Mouse (Mus musculus) ES-Bruce4 (cell line): ENCODE results near the gene Mki67. TPM values are rescaled to one million over a fixed set of nuclear protein-coding genes. Genes with fewer than 3 reads are reported as not detected.
A peak's percentile ranks its signal among the peaks of the same experiment; 100 is the strongest.

Source experiments
- H3K27ac ChIP-seq: 2 replicates; pipeline ENCODE4 v1.5.1; 2012; ENCODE audit warnings: low read length, inconsistent platforms; ENCODE audit not compliant: insufficient read depth
- H3K27me3 ChIP-seq: 2 replicates; pipeline ENCODE4 v1.6.1; 2012; ENCODE audit warnings: mild to moderate bottlenecking, low read length, inconsistent platforms; ENCODE audit not compliant: control insufficient read depth, poor library complexity, insufficient read depth, severe bottlenecking
- H3K36me3 ChIP-seq: 2 replicates; pipeline ENCODE4 v1.6.1; 2012; ENCODE audit warnings: inconsistent platforms, mild to moderate bottlenecking, low read length, moderate library complexity; ENCODE audit not compliant: control insufficient read depth, poor library complexity, insufficient read depth, severe bottlenecking
- H3K4me1 ChIP-seq: one replicate; pipeline ENCODE4 v1.8.1; 2011; ENCODE audit warnings: low read length; ENCODE audit not compliant: control insufficient read depth, insufficient read depth
- H3K4me3 ChIP-seq: 2 replicates; pipeline ENCODE4 v1.5.1; 2011; ENCODE audit warnings: low read depth, mild to moderate bottlenecking, low read length
- H3K9ac ChIP-seq: 2 replicates; pipeline ENCODE4 v1.6.1; 2012; ENCODE audit warnings: low read depth, mild to moderate bottlenecking, inconsistent platforms; ENCODE audit not compliant: poor library complexity, severe bottlenecking
- H3K9me3 ChIP-seq: replicated peaks from 2 replicates; pipeline ENCODE4 v1.6.1; 2012; ENCODE audit warnings: mild to moderate bottlenecking, low read length, inconsistent platforms; ENCODE audit not compliant: control insufficient read depth, poor library complexity, insufficient read depth, severe bottlenecking
- CTCF ChIP-seq: IDR thresholded peaks from one replicate; pipeline ENCODE4 v1.8.1; 2011; ENCODE audit warnings: low read depth, low read length
- EP300 ChIP-seq: IDR thresholded peaks from 2 replicates; pipeline ENCODE4 v1.6.1; 2011; ENCODE audit warnings: low read depth, low read length; ENCODE audit not compliant: insufficient read depth
- POLR2A ChIP-seq: IDR thresholded peaks from one replicate; pipeline ENCODE4 v1.8.1; 2011; ENCODE audit warnings: low read length; ENCODE audit not compliant: insufficient read depth
- polyA plus RNA-seq: library from polyadenylated mRNA; stranded (reverse); fragments of >200 nt; gene quantifications from 2 replicates; pipeline ENCODE4 v1.2.4, GENCODE M21; 2011; ENCODE audit warnings: low read depth; ENCODE audit not compliant: missing spikeins, insufficient read depth, insufficient read length

Mki67 gene
- polyA plus RNA-seq, 1 experiment: 225 TPM

DNA sequence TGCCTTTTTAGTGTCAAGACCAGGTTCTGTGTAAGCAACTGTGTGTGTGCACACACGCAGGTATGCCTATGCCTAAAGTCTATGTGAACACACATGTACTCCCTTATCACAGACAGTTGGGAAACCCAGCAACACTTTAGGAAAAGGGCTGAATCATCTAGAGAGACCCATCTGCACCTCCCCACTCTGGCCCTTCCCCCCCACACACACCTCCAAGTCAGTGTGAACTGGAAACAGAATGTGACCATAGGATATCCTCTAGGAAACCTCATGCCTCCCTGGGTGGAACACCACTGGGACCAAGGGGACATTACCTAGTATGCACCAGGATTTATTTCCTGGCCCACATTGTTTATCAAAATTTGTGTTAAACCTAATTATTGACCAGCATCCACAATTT is 66.9 kb downstream of the Mki67 start:
- TF ChIP-seq CTCF: no peak
- TF ChIP-seq EP300: no peak
- no peak for TF ChIP-seq POLR2A
- Histone ChIP-seq H3K27ac (no peak overlapping the region), H3K27me3 (no peaks in the 10 kb centered on the region), H3K4me3 (no peak overlapping the region), H3K4me1 (no peaks in the 10 kb centered on the region), H3K9ac (no peak overlapping the region), H3K36me3 (no peaks in the 10 kb centered on the region), H3K9me3 (no peaks in the 10 kb centered on the region; the same call in 1 of the 2 replicates)

DNA sequence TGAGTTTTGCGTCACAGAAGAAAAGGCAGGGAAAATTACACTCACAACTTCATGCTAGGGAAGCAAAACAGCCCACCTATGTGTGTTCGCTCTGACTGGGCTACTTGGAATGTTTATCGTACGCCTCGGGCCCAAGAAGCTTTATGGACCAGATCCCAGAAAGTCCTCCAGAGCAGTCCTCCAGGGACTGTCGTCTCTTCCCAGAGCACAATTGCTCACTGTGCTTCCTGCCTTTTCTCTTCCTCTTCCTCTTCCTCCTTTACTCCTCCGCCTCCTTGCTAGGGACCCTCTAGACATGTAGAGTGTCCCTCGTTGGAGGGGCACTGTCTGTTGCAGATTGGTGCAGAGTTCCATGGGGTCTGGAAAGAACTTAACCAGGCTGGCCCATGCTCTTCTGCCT is 67.3 kb downstream of the Mki67 start:
- no peak overlapping the region for H3K27ac ChIP-seq
- H3K27me3 ChIP-seq: no peaks in the 10 kb centered on the region
- no peaks in the 10 kb centered on the region for H3K36me3 ChIP-seq
- no peak overlapping the region for H3K4me3 ChIP-seq
- H3K9me3 ChIP-seq: no peaks in the 10 kb centered on the region; the same call in 1 of the 2 replicates
- no peak for TF ChIP-seq CTCF
- H3K4me1 ChIP-seq: no peaks in the 10 kb centered on the region
- H3K9ac ChIP-seq: no peak overlapping the region

DNA sequence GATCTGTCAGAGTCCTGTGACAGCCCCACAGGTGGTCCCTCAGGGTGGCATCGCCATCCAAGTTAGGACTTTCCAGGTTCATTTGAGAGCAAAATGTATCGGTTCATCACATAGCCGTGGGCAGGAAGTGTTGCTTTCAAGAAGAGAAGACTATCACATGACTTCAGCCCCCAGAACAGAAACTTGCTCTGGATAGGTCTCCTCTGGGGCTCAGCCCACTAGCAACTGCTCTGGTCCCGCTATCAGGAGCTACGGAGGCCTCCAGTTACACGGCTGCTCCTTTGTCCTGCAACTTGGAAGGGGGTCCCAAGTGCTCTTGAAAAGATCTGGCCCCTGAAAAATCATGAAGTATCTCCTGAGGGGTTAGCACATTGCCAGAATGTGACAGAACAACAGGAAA is 69.2 kb downstream of the Mki67 start:
- Histone ChIP-seq H3K36me3 (no peaks in the 10 kb centered on the region), H3K9me3 (no peaks in the 10 kb centered on the region; the same call in 1 of the 2 replicates), H3K9ac (no peak overlapping the region), H3K27ac (no peak overlapping the region), H3K27me3 (no peaks in the 10 kb centered on the region), H3K4me1 (no peaks in the 10 kb centered on the region), H3K4me3 (no peak overlapping the region)
- TF ChIP-seq POLR2A (no peak), EP300 (no peak), CTCF (no peak)

DNA sequence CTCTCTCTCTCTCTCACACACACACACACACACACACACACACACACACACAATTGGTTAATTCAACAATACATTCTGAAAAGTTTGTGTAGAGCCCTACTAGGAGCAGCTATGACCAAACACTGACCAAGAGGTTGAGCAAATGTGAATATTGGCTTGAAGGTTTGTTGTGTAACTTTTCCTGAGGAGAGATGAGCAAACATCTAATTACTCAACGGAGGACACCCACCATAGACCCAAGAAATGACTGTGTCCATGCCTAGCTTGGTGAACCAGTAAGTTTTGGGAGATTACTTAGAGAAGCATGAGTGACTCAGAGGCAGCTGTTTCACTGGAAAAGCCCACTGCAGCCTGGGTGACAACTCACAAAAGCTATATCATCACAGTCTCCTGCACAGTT is 71.7 kb downstream of the Mki67 start:
- H3K27ac ChIP-seq: no peak overlapping the region
- H3K36me3 ChIP-seq: no peaks in the 10 kb centered on the region
- H3K4me1 ChIP-seq: no peaks in the 10 kb centered on the region
- no peak overlapping the region for H3K4me3 ChIP-seq
- TF ChIP-seq POLR2A: no peak
- TF ChIP-seq CTCF: no peak
- TF ChIP-seq EP300: no peak
- H3K9me3 ChIP-seq: no peaks in the 10 kb centered on the region; the same call in 1 of the 2 replicates
- no peaks in the 10 kb centered on the region for H3K27me3 ChIP-seq
- no peak overlapping the region for H3K9ac ChIP-seq

DNA sequence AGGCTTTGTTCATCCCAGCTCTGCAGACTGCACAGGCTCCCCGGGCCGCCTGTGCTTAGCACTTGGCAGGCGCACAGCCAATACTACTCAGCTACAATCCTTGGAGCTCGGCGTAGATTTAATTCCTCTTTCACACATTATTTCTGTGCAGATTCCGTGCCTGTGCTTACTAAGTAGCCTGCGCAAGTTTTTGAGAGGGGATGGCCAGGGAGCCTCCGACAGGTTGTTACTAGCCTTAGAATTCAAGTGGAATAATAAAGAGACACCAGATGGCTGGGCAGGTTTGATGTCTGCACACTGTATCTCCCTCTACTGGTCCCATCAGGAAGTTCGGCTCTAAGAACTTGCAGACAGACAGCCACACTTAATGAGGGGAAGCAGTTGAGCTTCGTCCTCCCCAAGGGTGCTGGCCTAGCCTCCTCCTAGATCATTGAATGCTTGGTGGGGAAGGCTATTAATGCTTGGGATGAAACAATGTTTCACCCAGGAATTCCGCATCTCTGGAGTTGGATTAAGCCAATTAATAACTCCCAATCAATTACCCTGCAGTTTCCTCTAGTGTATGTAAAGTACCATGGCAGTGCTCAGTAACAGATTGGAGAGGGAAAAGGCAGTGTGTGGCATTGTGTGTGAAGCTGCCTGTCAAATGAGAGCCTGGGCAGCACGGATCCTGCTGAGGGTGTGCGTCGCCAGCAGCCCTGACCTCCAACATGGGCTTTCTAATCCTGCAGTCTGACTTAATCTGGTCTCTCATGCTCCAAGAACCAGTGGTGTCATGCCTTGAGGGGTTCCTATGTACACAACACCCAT is 74.3 kb downstream of the Mki67 start:
- H3K27ac ChIP-seq: no peak overlapping the region
- H3K9ac ChIP-seq: no peak overlapping the region
- peaks cover 2% of the 10 kb centered on the region for H3K4me1 ChIP-seq
- H3K27me3 ChIP-seq: no peaks in the 10 kb centered on the region
- no peaks in the 10 kb centered on the region for H3K36me3 ChIP-seq
- H3K9me3 ChIP-seq: no peaks in the 10 kb centered on the region
- no peak overlapping the region for H3K4me3 ChIP-seq
- TF ChIP-seq CTCF (peak; percentile 43), POLR2A (no peak)

Other genes starting within 250 kb of the Mki67 start
- not detected in 2 replicates for gene Clrn3, start 187.7 kb downstream of the Mki67 start, polyA plus RNA-seq
- gene Ptpre, start 178.9 kb downstream of the Mki67 start, polyA plus RNA-seq: 0.72 and 0.75 TPM in 2 replicates